Mouse (Mus musculus) lung, embryonic 14.5 days (tissue): Measurements from ENCODE around the gene Spag8. TPM values are rescaled to one million over a fixed set of nuclear protein-coding genes. Genes with fewer than 3 reads are reported as not detected.

Experiments
- ATAC-seq: fragments of 200-750 bp; cut with Nextera tagmentation; 2 replicates; pipeline ENCODE4 v1.8.0; 2017; ENCODE audit warnings: mild to moderate bottlenecking, moderate TSS enrichment, moderate library complexity; ENCODE audit not compliant: insufficient read depth
- DNase-seq: peaks from one replicate; pipeline ENCODE4 v3.0.0-alpha.2; 2015
- H3K27ac ChIP-seq: fragments of 300-500 bp; sonication (generic); 2 replicates; pipeline ENCODE4 v1.5.1; 2014; ENCODE audit warnings: low read depth, mild to moderate bottlenecking, moderate library complexity
- H3K27me3 ChIP-seq: fragments of 300-500 bp; sonication (generic); 2 replicates; pipeline ENCODE4 v1.6.1; 2014; ENCODE audit warnings: low read length, control low read depth; ENCODE audit not compliant: insufficient read depth
- H3K36me3 ChIP-seq: fragments of 300-500 bp; sonication (generic); 2 replicates; pipeline ENCODE4 v1.6.1; 2014; ENCODE audit warnings: control low read depth; ENCODE audit not compliant: insufficient read depth
- H3K4me1 ChIP-seq: fragments of 300-500 bp; sonication (generic); 2 replicates; pipeline ENCODE4 v1.6.1; 2014; ENCODE audit warnings: antibody characterized with exemption, control low read depth; ENCODE audit not compliant: insufficient read depth
- H3K4me2 ChIP-seq: fragments of 300-500 bp; sonication (generic); 2 replicates; pipeline ENCODE4 v1.6.1; 2014; ENCODE audit warnings: mild to moderate bottlenecking
- H3K4me3 ChIP-seq: fragments of 300-500 bp; sonication (generic); 2 replicates; pipeline ENCODE4 v1.5.1; 2014; ENCODE audit warnings: low read depth, low read length
- H3K9ac ChIP-seq: fragments of 300-500 bp; sonication (generic); 2 replicates; pipeline ENCODE4 v1.6.1; 2014
- H3K9me3 ChIP-seq: fragments of 300-500 bp; sonication (generic); 2 replicates; pipeline ENCODE4 v1.6.1; 2016; ENCODE audit warnings: low read depth, low read length, control low read depth
- CTCF ChIP-seq: IDR thresholded peaks from 2 replicates; pipeline ENCODE4 v1.5.1; 2016; ENCODE audit warnings: antibody characterized with exemption, low read depth
- WGBS: fragments of 180-500 bp; shearing (Covaris S2); extraction: QIAGEN DNeasy Blood & Tissue Kit; methylation state at CpG from one replicate; pipeline ENCODE4 v1.1.7; 2014; 5-methylcytosine and 5-hydroxymethylcytosine counted together
- polyA plus RNA-seq: library from polyadenylated mRNA; unstranded; fragments of >200 nt; fragmentation: Nextera tagmentation; extraction: Ambion mirVana; gene quantifications from 2 replicates; pipeline ENCODE4 v1.2.1, GENCODE M21; 2014

Gene Spag8
- polyA plus RNA-seq, 1 experiment from 2014 or later: 0.68 TPM

DNA sequence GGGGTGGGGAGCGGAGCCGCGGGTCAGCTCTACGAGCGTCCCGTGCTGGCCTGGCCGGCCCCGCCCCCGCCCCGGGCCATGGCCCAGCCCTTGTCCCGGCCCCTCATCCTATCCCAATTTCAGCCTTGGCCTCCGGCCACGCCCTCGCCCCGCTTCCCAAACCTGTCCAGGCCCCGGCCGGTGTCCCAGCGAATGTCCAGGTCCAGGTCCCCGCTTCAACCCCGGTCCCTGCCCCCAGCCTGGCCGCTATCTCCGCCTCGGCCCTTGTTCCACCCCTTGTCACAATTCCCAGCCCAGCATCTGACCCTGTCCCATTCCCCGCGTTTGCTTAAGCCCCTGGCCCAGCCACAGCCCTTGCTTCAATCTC, 16.0 kb upstream of the Spag8 start:
- H3K4me2 ChIP-seq: peak overlapping the region; percentile 83
- peak overlapping the region; percentile 77 for H3K4me3 ChIP-seq
- peak overlapping the region; percentile 46; the same call in 1 of the 2 replicates for H3K27ac ChIP-seq
- peak; percentile 89 for ATAC-seq
- no peaks in the 10 kb centered on the region for H3K9me3 ChIP-seq
- peaks cover 7% of the 10 kb centered on the region; the same call in 1 of the 2 replicates for H3K27me3 ChIP-seq
- no peak for TF ChIP-seq CTCF
- no peaks in the 10 kb centered on the region for H3K4me1 ChIP-seq
- peak; percentile 70 for DNase-seq
- 0 out of 2 replicates have a peak, but pooled peaks cover 4% of the 10 kb centered on the region for H3K36me3 ChIP-seq
- WGBS: 2% methylated on average over 16 of the region's 25 CpGs
- H3K9ac ChIP-seq: peak overlapping the region; percentile 88

- peak; percentile 96 for ATAC-seq
- peak; percentile 94 for DNase-seq
- no peak for TF ChIP-seq CTCF
- H3K36me3 ChIP-seq: no peaks in the 10 kb centered on the region
- no peaks in the 10 kb centered on the region for H3K4me1 ChIP-seq
- H3K9ac ChIP-seq: peak within 1 kb of the TSS; percentile 88
- no peaks in the 10 kb centered on the region for H3K9me3 ChIP-seq
- peak within 1 kb of the TSS; percentile 77 for H3K4me3 ChIP-seq
- peaks cover 7% of the 10 kb centered on the region; the same call in 1 of the 2 replicates for H3K27me3 ChIP-seq
- H3K27ac ChIP-seq: peak within 1 kb of the TSS; percentile 46; the same call in 1 of the 2 replicates
- H3K4me2 ChIP-seq: peak within 1 kb of the TSS; percentile 83
- 3% methylated on average over 31 of the region's 41 CpGs for WGBS
Measured at GRCm38 (mm10) chr4:43668782-43669427, 15.5 kb upstream of the Spag8 start, which contains the start of the genes Tmem8b and Fam221b. Tmem8b (plus strand) TSS chr4:43668971. Fam221b (minus strand) TSS chr4:43669145.

DNA sequence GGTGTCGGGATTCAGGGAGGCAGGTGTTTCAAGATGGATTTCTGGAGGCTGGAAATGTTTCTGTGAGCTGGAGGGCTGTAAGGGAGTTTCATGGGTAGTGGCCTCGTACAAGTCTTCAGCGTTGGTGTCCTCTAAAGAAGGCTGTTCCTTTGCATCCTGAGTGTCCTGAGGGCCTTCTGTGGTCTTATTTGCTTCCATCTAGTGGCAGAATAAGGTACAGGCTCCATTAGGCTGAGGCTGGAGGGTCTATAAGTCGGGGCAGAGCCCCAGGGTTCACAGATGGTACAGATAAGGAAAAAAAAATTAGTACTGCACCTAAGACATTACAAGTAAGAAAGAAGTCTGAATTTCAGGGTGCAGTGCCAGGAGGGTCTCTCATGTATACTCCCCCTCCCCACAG, 13.0 kb upstream of the Spag8 start:
- Histone ChIP-seq H3K27me3 (peaks cover 20% of the 10 kb centered on the region), H3K4me2 (no peak overlapping the region), H3K9ac (no peak overlapping the region), H3K4me1 (no peaks in the 10 kb centered on the region), H3K36me3 (no peaks in the 10 kb centered on the region), H3K27ac (no peak overlapping the region), H3K9me3 (no peaks in the 10 kb centered on the region), H3K4me3 (no peak overlapping the region)
- DNase-seq (peak; percentile 64), ATAC-seq (no peak)
- WGBS: 15% methylated on average over 4 of the region's 4 CpGs
- peak; percentile 68 for TF ChIP-seq CTCF

DNA sequence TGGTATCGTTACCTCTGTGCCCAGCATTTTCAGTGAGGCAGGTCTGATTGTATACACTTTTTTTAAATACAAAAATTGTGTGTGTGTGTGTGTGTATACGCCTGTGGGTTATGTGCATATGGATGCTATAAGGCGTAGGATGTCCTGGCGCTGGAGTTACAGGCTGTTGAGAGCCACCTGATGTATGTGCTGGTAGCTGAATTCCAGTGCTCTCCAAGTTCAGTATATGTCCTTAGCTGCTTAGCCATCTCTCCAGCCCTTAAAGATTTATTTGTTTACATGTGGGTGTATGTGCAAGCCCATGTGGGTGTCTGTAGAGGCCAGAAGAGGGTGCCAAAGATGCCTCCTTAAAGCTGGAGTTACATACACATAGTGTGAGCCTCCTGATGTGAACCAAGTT, 3.8 kb upstream of the Spag8 start:
- Histone ChIP-seq H3K27ac (no peak overlapping the region), H3K9ac (no peak overlapping the region), H3K36me3 (no peaks in the 10 kb centered on the region), H3K4me3 (peak overlapping the region; percentile 79), H3K9me3 (no peaks in the 10 kb centered on the region), H3K27me3 (peaks cover 1% of the 10 kb centered on the region; the same call in 1 of the 2 replicates), H3K4me1 (no peaks in the 10 kb centered on the region), H3K4me2 (peak overlapping the region; percentile 89)
- no peak for ATAC-seq
- peak; percentile 8 for DNase-seq
- TF ChIP-seq CTCF: no peak
- WGBS: 50% methylated on average over 4 of the region's 4 CpGs

DNA sequence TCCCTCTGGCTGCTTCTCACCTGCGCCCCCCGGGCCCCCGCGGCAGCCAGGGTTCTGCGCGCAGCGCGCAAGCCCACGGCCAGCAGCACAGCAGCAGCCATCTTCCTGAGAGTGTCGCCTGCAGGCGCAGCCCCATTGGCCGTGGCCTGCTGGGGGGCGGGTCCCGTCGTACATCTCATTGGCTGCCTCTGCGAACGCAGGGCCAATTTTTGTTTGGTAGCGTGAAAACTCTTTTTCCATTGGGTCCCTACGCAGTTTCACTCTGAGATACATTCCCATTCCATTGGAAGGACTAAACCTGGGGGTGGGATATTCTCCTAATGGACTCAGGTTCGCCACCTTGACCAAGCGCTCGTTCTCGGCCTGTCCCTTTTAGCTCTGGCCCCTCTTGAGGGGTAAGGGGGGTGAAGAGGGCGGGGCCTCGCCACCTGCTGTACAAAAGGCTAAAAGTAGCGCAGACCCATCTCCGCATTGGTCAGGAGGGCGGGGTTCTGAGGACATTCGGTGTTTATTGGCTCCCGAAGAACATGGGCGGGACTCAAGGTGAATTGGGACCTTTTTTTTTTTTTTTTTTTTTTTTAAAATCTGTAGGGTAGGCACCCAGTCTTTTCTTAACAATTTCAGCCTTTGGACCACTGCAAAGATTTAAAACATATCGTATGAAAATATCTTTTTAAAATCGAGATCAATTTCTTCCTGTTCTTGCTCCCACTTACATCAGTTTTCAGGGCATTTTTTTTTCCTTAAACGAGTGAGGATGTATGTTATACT, 3.1 kb upstream of the Spag8 start, which contains the start of gene Hint2:
Hint2 (minus strand) TSS at position 128 of the 771 bp plus-strand sequence.
- Histone ChIP-seq H3K9me3 (no peaks in the 10 kb centered on the region), H3K27me3 (no peaks in the 10 kb centered on the region), H3K9ac (peak within 1 kb of the TSS; percentile 80), H3K27ac (peak within 1 kb of the TSS; percentile 85), H3K4me2 (peak within 1 kb of the TSS; percentile 89), H3K4me1 (no peaks in the 10 kb centered on the region), H3K36me3 (no peaks in the 10 kb centered on the region), H3K4me3 (peak within 1 kb of the TSS; percentile 79)
- WGBS: 1% methylated on average over 34 of the region's 34 CpGs
- DNase-seq: peak; percentile 98
- peak; percentile 98 for ATAC-seq
- 0 out of 2 replicates have a peak, but pooled peaks have one; percentile 3 for TF ChIP-seq CTCF

DNA sequence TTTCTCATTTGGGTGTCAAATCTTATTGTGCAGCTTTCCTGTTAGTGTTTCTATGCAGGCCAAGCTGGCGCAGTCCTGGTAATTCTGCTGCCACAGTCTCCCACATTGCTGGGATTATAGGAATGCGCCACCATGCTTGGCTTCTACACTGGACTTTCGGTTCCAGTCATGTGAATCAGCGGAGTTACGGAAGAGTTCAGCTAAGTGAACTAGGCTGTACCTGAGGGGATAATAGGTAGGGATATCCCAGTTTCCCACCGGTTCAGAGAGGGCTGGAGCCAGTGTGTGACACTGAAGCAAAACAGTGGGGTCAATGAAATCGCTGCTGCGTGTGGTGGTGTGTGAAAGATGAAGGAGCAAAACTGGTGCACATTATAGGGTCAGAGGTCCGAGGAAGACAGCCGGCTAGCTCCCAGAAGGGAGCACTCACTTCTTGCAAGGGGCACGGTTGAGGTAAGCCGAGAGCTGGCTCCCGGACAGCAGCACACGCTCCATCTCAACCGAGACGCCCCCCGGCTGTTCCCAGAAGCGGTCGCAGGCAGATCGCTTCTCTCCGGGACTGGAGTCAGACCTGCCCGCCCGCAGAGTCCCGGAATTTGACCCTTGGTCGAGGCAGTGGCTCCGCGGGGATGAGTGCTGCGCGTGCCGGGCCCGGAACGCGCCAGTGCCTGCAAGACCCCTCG, 2.4 kb upstream of the Spag8 start:
- ATAC-seq (no peak), DNase-seq (no peak)
- TF ChIP-seq CTCF: no peak
- Histone ChIP-seq H3K27ac (peak overlapping the region; percentile 85), H3K4me2 (peak overlapping the region; percentile 89), H3K4me1 (no peaks in the 10 kb centered on the region), H3K4me3 (peak overlapping the region; percentile 79), H3K9ac (peak overlapping the region; percentile 80), H3K9me3 (no peaks in the 10 kb centered on the region), H3K27me3 (no peaks in the 10 kb centered on the region), H3K36me3 (no peaks in the 10 kb centered on the region)
- 5% methylated on average over 34 of the region's 34 CpGs for WGBS
